Mouse (Mus musculus): ENCODE data around the gene Mapkapk2.
"Not testable (repeated sequence)": the region's sequence is repeated elsewhere in the genome, so short reads cannot be mapped to it uniquely, and the experiment has no call there.

The Mapkapk2 gene

DNA sequence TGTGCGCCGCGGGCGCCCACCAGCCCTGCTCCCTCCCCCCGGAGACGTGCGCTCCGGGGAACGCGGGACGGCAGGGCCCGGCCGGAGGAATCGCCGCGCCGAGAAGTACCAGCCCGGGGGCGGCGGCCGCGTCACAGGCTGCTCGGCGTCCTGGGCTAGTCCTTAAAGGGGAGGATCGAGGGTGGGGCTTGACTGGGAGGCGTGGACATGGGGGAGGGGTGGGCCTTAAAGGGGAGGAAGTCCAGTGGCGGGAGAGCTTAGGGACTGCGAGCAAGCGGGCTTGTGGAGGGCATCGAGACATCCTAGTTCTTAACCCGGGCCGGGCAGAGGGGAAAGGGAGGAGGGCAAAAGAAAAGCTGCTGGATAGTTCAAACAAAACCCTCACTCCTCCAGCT, at the start of gene Mapkapk2:
TSS of gene Mapkapk2 (minus strand) at position 127 of the 395 bp plus-strand sequence.
- peak; percentile 92 for DNase-seq (ENCODE audit: low spot score)

DNA sequence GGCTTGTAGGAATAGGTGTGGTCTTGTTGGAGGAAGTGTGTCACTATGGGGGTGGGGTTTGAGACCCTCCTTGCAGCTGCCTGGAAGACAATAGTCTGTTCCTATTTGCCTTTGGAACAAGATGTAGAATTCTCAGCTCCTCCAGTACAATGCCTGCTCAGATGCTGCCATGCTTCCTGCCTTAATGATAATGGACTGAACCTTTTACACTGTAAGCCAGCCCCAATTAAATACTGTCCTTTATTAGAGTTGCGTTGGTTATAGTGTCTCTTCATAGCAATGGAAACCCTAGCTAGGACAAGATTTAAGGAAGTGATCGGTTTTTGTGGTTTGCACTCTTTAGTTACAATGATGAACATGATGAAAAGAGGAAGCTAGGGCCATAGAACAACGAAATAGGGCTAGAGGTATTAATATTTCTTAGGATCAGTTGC, 48.6 kb upstream of the Mapkapk2 start:
- no peak for DNase-seq (ENCODE audit: low spot score)

DNA sequence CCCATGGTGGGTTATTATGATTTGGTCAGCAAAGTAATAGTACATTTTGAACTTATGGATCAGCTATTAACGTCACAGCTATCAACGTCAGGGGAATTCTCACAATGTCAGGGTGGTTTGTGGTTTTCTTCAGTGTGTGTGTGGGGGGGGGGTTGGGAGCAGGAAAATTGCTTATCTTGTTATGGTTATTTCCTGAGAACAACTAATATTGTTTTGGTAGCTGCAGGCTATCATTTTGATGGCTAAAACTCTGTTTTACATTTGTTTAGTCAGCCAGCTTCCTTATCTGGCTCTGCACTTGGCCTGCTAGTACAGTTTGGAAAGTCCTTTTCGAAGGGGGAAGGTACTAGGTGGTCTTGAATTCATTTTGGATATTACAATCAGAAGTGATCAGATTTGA, 47.6 kb upstream of the Mapkapk2 start:
- not testable (repeated sequence) for DNase-seq (ENCODE audit: low spot score)

DNA sequence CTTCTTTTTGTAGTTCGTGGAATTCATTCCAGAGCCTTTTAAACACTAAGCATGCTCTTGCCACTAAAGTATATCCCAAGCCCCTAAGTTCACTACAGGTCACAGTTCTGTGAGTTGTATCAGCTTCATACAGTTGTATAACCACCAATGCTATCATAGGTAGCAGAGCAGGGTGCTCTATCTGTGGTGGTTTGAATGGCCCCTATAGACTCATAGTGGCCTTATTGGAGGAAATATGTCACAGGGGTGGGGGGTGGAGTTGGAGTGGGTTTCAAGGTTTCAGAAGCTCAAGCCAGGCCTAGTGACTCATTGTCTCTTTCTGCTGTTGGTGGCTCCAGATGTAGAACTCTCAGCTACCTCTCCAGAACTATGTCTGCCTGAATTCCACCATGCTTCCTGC, 44.8 kb upstream of the Mapkapk2 start:
- DNase-seq (ENCODE audit: low spot score): no peak

DNA sequence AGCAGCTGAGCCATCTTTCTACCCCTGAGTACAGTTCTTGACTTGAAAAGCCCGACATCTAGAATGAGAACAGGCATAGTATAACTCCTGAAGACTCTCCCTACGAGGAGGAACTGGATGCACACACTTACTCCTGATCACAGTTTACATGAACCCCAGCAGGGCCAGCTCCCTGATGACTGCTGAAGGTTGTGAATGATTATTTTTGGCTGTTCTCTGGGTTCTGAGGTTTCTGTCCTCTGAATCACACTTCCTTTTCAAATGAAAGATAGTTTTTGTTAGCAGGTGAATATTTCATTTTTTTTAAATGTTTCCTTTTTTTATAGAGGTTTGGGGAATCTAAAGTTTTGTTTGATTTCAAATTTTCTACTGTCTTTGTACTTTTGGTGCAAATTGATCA, 43.8 kb upstream of the Mapkapk2 start:
- DNase-seq (ENCODE audit: low spot score): no peak

DNA sequence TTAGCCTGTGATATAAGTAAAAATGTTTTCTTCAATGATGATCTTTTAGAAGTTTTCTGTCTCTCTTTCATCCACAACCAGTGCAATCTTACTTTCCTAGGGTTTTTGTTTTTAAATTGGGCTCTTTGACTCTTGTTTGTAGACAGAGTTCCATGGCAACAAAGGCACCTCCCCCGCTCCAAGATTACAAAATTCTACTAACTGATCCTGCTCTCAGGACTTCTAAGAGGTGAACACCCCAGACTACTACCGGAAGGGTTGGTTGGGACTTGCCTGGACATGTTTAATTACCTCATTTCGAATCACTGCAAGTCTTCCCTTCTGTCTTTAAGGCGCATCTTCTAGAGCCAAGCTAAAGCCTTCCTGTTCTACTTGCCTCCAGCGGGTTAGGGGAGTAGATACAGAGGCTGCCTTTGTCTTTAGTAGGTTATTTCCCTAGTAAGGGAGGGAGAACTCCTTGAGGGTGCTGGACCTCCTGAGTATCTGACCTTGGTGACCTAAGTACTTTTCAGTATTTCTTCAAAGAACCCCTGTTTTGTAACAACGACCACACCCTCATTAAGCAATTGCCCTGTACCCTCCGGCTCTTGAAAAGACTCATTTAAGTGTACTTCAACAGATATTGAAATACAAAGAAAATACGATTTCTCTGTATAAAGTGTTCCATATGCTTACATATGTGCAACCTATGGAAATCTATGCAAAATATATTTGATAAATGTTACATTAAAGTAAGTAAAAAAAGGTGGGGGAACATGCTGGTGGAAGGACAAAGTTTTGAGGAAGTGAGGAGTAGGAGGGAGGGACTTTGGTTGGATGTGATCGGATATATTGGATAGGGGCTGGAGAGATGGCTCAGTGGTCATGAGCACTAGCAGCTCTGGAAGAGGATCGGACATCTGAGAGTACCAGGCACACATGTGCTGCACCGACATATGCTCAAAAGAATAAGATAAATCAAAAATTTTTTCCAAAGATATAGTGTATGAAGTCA, 41.8 kb upstream of the Mapkapk2 start:
- peak; percentile 30 for DNase-seq (ENCODE audit: low spot score)

DNA sequence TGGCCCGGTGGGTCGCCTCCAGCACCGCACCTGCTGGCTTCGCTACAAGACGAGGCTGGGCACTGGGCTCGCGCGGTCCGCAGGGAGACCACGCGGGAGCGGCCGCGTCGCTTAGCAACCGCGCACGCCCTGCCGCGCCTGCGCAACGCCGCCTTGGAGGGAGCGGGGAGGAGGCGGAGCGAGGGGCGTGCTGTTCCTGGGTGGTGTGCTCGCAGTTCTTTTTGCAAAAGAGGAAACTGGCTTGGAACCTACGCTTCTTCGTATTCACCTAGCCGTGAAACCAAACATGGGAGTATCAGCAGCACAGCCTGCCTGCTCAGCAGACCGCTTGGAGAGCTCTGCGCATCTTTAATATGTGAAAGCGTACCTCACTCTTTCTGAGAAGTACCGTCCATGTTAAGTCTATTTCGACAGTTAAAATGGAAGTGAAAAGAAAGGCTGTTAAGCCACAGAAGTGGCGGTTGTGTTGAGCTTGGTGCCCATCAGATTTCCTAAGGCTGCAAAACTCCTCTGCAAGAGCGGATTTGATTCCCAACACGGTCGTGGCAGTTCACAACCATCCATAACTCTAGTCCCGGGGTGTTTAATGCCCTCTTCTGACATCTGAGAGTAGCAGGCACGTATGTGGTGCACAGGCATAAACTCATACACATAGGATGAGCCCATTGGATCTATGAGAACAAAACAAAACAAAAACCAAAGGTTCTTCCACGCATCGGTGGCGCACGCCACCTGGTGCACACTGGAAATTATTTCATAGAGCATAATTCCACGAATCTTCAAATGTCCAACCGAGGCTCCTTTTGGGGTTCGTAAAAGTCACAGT, 40.8 kb upstream of the Mapkapk2 start, which contains the start of gene Dyrk3:
TSS of gene Dyrk3 (minus strand) at position 150 of the 826 bp plus-strand sequence.
- peak; percentile 85 for DNase-seq (ENCODE audit: low spot score)

DNA sequence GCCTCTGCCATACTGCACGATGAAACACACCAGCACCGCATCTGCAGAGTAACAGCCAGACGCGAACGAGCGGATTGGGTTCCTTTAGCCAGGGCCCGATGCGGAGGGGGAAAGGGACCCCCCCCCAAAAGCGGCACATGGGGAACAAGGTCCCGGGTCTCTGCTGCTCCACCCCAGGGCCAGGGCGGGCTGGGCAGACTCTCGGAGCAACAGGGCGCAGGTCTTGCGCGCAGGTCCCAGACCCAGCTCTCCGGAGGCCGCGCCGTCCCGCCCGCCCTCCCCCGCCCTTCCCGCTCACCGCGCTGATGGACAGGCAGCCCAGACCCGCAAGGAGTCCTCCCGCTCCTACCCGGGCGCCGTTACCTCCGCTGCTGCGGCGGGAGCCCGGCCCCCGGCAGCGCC, 40.1 kb upstream of the Mapkapk2 start:
- no peak for DNase-seq (ENCODE audit: low spot score)

DNA sequence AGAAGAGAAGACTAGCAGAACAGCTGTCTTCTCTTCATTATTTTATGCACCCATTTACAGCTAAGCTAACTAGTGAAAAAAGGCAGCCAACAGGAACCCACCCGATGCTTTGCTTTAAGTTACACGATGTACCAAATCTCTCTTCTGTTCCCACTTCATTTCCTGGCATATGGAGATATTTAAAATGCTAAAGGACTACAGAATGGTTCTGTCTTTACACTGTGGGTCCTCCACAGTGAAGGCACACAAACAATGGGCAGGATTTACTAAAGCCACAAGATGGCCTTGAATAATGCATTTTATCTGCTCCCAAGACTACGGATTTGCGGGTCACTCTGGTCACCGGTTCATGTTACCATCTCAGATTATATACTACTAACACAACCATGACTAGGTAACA, 39.5 kb upstream of the Mapkapk2 start:
- DNase-seq (ENCODE audit: low spot score): no peak

DNA sequence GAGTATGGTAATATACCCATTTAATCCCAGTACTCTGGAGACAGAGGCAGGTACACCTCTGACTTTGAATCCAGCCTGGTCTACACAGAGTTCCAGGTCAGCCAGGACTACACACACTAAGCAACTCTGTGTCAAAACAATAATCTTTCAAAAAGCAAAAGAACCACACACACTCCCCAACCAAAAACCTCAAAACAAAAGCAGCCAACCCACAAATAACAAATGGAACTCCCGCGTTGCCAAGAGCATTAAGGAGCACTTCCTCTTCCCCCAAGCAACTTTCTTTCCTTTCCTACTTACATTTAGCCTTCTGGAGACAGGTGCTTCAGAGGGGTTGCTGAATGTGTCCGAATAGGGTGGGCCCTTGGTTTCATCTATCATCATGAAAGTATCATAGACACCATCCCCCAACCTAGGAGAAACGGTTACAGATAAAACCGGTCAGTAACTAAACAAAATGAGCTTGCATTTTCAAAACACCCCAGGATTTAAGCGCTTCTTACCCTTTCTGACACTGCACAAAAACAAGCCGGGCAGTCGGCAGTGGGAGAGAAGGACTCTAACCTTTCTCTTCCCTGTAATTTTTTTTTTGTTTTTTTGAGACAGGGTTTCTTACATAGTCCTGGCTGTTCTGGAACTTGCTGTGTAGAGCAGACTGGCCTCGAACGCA, 38.5 kb upstream of the Mapkapk2 start:
- no peak for DNase-seq (ENCODE audit: low spot score)

DNA sequence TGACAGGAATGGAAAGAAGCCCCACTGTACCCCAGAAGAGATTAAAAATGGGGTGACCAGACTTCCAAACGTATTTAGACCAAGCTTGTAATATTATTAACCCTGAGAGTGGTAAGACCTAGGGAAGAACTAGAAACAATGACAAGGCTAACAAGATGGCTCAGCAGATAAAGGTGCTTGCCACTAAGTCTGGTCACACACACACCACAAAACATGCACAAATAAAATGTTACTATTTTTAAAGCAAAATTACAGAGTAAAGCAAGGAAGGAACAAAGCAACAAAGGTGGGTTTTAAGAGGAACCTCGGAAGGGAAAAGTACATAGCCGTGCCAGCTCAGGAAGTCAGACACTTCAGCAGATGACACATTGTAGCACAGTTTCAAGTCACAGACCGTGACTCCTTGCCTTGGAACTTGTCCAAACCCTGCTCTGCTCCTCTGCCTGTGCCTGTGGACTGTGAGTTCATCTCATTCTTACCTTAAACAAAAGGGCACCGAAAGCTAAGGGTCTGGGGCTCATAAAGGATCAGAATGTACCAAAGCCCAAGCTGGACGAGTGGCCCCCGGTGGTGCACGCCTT, 37.4 kb upstream of the Mapkapk2 start:
- peak; percentile 51 for DNase-seq (ENCODE audit: low spot score)

DNA sequence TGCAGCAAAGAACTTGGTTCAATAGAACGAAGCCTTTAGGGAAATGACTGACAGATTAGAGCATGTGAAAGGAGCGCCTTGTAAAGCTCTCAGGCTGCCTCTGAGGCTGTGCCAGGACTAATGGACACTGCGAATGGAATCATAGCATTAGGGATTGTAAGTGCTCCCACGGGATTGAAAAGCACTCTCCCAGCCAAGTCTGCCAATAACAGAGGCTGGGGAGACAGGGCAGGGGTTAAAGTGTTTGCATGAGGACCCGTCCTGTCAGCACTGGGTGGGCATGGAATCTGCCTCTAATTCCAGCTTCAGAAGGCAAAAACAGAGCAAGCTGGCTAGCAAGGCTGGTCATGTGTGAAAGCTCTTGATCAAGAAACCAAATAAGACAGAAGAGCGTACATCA, 36.6 kb upstream of the Mapkapk2 start:
- DNase-seq (ENCODE audit: low spot score): peak; percentile 48

DNA sequence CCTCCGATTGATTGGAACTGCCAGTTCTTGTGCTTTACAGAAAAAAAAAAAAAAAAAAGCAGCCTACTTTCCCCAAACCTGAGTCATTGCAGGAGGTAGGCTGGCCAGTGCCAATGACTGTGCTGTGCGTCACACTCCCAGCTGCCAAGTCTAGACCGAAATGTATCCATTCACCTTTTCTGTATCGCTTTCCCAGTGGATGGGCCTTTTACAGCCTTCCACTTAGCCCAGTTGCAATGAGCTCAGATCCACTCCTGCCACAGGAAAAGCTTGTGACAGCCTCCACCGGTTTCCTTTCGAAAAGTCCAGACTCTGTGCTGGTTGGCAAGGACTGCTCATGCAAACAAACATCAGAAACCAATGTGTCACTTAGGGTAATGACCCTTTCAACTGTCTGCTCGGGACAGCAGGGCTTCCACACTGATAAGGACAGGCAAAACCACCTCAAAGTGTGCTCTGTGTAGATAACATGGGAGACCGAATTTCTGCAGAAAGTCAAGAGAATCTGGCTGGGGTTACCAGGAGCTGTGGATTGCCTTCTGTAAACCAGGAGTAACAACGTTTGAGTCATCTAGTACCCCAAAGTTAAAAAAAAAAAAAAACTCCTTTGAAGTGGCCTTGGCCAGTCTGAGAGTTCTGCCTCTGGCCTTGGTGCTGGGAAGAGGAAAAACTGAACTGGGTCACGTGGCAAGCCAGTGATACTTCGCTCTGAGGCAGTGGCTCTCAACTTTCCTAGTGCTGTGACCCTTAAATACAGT, 28.5 kb upstream of the Mapkapk2 start:
- DNase-seq (ENCODE audit: low spot score): peak; percentile 39

DNA sequence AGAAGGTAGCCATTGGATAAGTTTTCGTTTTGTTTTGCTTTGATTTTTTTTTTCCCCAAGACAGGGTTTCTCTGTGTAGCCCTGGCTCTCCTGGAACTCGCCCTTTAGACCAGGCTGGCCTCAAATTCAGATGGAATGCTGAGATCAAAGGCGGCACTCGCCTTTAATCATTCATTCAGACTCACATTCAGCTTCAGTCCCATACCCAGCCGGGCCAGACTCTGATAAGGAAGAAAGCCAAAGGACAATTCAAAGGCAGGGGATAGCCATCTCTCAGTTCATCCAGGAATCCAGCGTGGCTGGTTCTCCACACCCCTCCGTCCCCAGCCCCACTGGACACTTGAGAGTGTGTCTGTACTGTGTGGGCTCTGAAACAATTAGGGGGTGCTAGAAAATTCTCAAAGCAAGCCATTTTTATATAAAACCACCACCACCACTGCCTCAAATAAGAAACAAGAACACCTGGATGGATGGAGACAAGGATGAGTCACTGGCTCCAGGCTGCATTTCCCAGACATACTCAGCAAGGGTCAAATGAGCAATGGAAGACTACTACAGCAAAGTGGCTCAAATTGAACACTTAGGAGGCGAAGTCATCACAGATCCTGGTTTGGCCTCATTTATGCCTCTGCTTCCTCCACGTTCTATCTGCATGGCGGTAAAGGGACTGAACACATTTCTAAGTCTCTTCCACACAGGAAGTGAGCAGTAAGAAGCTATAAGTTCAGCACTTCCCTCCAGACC, 26.1 kb upstream of the Mapkapk2 start:
- DNase-seq (ENCODE audit: low spot score): no peak

DNA sequence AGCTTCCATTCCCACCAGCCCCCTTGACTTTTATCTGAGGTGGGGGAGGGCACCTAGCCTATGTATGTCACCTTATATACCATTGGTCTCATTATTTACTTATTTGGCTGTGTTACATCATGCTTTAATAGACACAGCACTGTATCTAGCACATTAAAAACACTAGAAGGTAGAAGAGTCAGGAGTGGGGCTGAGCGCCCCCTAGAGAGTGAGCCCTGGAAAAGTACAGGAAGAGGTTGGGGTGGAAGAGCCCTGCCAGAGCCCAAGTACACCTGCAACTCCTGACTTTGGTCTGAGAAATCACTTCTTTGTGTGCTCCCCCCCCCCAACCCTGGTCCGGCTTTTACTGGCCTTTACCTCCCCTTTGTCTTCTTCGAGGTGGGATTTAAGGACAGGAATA, 24.4 kb upstream of the Mapkapk2 start:
- no peak for DNase-seq (ENCODE audit: low spot score)

DNA sequence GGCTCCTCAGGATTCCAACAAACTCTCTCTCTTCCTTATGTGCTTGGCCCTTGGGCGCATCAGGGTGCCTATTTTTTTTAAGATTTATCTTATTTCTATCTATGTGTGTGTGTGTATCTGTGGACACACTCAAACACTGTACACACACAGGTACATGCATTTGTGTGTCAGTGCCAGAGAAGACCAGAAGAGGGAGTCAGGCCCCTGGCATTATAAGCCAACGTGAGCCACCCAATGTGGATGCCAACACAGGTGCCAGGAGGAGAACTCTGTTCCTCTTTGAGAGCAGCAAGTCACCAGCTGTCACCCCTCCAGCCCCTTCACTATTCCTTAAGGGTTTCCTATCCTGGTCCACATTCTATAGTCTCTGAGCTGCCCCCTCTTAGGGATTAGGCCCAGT, 21.4 kb upstream of the Mapkapk2 start:
- no peak for DNase-seq (ENCODE audit: low spot score)

DNA sequence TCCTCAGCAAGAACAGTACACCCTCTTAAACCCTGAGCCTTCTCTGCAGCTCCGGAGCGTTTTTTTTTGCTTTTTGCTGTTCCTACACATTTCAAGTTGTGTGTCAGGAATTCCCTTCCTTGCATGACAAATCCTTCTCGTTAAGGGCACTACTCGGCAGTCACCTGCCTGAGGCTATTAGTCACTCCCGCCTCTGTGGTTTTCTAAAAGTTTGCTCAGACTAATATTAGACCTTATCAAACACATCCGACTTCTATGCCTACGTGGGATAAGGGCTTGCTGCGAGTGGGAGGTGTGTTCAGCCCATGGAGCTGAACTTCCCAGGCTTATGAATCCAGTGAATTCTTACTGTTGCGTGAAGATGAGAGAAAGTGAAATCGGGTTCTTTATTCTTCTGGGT, 20.9 kb upstream of the Mapkapk2 start:
- DNase-seq (ENCODE audit: low spot score): no peak

DNA sequence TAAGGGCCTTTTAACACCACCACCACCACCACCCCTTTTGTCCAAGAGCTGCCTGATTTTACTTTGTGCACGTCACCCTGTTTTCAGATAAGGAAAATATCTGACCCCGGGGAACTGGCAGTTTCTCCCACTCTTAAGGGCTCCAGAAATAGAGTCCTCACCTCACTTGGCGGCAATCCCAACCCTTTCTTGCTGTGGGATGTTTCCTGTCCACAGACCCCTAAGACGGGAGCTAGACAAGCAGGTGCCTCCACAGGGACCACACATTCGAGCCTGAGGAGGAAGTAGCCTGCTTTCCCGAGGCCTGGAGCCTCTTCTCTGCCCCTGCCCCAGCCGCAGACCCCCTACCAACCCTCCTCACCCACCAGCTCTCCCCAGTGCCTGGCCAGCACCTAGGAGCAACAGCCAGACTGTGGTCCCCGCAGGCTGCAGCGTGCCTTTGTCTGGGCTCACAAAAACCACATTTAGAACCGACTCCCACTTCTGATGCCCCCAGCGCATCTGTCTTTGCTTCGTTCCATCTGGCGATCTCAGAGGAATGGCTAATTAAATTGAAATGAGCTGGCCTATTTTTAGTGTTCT, 18.9 kb upstream of the Mapkapk2 start:
- DNase-seq (ENCODE audit: low spot score): no peak

DNA sequence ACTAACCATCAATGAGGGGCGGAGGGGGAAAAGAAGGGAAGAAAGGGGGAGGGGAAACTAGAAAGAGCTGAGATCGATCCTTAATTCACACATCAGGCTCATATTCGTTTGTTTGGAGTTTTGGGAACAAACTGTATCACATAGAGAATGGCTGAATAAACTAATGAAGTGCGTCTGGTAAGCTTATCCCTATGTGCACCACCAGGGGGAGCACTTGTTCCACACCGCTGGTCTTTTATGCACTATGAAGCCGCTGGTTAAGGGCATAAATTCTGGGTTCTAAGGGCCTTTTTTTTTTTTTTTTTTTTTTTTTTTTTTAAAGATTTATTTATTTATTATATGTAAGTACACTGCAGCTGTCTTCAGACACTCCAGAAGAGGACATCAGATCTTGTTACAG, 18.3 kb upstream of the Mapkapk2 start:
- peak; percentile 83 for DNase-seq (ENCODE audit: low spot score)

DNA sequence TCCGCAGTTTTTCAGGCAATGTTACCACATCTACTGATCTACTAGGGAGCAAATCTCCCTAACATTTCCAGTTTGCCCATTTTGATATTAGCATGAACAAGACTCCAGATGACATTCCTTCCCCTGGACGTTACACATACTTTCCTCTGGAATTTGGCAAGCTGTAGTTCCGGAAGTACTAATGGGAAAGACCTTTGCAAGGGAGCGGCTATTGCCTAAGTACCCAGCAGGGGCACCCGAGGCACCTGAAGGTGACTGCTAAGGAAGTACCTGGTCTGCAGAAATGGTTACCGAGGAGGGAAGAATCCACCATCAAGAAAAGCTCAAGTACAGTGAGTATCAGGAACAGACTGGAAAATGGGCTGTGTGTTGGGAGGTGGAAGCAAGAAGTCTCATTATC, 14.9 kb upstream of the Mapkapk2 start:
- DNase-seq (ENCODE audit: low spot score): peak; percentile 33

Data from adipocyte (in vitro differentiated cells).